In genomic region chr15:92051353-92052132, GRCm38 (mm10) we compare ENCODE assay signal across 9 mouse cellular contexts. TPM values are rescaled to one million over a fixed set of nuclear protein-coding genes. Genes with fewer than 3 reads are reported as not detected.
DNase-seq lines count a peak whose midpoint lies in the region; ATAC-seq and TF ChIP-seq lines count a peak whose summit lies in the region.
"Had no signal": no experiment of that assay in that cellular context is flagged by ENCODE, and none has a peak within 500 bp of the region (broad histone marks: within the 10 kb centered on the region; RNA-seq: fewer than 3 reads in every experiment).

No protein-coding gene starts in this region.

- peak overlapping the region; percentile 98 for H3K4me2 ChIP-seq in embryonic facial prominence, embryonic 11.5 days (ENCODE audit: low read depth, low read length)
- peak overlapping the region; percentile 72 for H3K4me2 ChIP-seq in hindbrain, postnatal 0 days (ENCODE audit: low read depth, low read length)

- peak; percentile 15 for DNase-seq in gastrocnemius, adult 2 months
- no peak for DNase-seq in gastrocnemius, postnatal 25 days
- DNase-seq in Muller cell, postnatal 12 days (ENCODE audit: inconsistent ontology term), result peak; percentile 74
- peak; percentile 13 for DNase-seq in embryonic facial prominence, embryonic 11.5 days (ENCODE audit: low spot score)
- peak; percentile 82 for DNase-seq in hindbrain, postnatal 0 days (ENCODE audit: low spot score)
- no peak for DNase-seq in limb, embryonic 10.5 days (ENCODE audit: low spot score)
- DNase-seq in retina, postnatal 1 day, result peak; percentile 72

- H3K27ac ChIP-seq in gastrocnemius, adult 2 months, result no peak overlapping the region
- H3K27ac ChIP-seq in embryonic facial prominence, embryonic 11.5 days (replicated peaks; ENCODE audit: low read depth, low read length), result no peak overlapping the region
- H3K27ac ChIP-seq in hindbrain, postnatal 0 days, result peak overlapping the region; percentile 90
- no peak overlapping the region for H3K27ac ChIP-seq in limb, embryonic 10.5 days

- H3K4me3 ChIP-seq in gastrocnemius, adult 2 months, result peak overlapping the region; percentile 58
- H3K4me3 ChIP-seq in embryonic facial prominence, embryonic 11.5 days (ENCODE audit: low read depth, low read length), result peak overlapping the region; percentile 53
- H3K4me3 ChIP-seq in hindbrain, postnatal 0 days (ENCODE audit: low read length), result peak overlapping the region; percentile 69
- H3K4me3 ChIP-seq in limb, embryonic 10.5 days, result peak overlapping the region; percentile 64

- H3K9ac ChIP-seq in embryonic facial prominence, embryonic 11.5 days (replicated peaks; ENCODE audit: low read length), result peak overlapping the region; percentile 37
- H3K9ac ChIP-seq in hindbrain, postnatal 0 days (replicated peaks; ENCODE audit: low read length), result peak overlapping the region; percentile 82

- intact Hi-C loops in gastrocnemius, adult 2 months (cut with DNase I), result no loop called here

- no peaks in the 10 kb centered on the region; the same call in 1 of the 2 replicates for H3K27me3 ChIP-seq in embryonic facial prominence, embryonic 11.5 days (ENCODE audit: control insufficient read depth, insufficient read depth, low read length)
- H3K27me3 ChIP-seq in hindbrain, postnatal 0 days (ENCODE audit: insufficient read depth, low read length), result no peaks in the 10 kb centered on the region
- H3K27me3 ChIP-seq in limb, embryonic 10.5 days (ENCODE audit: low read depth, poor library complexity, severe bottlenecking), result peaks cover 29% of the 10 kb centered on the region

- H3K36me3 ChIP-seq in embryonic facial prominence, embryonic 11.5 days (replicated peaks; ENCODE audit: control insufficient read depth, insufficient read depth, low read depth, low read length), result no peaks in the 10 kb centered on the region
- no peaks in the 10 kb centered on the region for H3K36me3 ChIP-seq in hindbrain, postnatal 0 days (ENCODE audit: insufficient read depth, low read length)
- no peaks in the 10 kb centered on the region for H3K36me3 ChIP-seq in limb, embryonic 10.5 days

- H3K9me3 ChIP-seq in embryonic facial prominence, embryonic 11.5 days (replicated peaks; ENCODE audit: control insufficient read depth, low read length), result no peaks in the 10 kb centered on the region
- no peaks in the 10 kb centered on the region for H3K9me3 ChIP-seq in hindbrain, postnatal 0 days (ENCODE audit: low read length)
- no peaks in the 10 kb centered on the region for H3K9me3 ChIP-seq in limb, embryonic 10.5 days (replicated peaks)

- under 1% methylated on average over 35 of the region's 35 CpGs for WGBS in embryonic facial prominence, embryonic 11.5 days
- under 1% methylated on average over 35 of the region's 35 CpGs for WGBS in hindbrain, postnatal 0 days
- whole genome bisulfite sequencing in limb, embryonic 10.5 days, result 1% methylated on average over 35 of the region's 35 CpGs

- no peak for TF ChIP-seq CTCF in gastrocnemius, adult 2 months (IDR thresholded peaks at IDR 0.05)
- no peak for TF ChIP-seq CTCF in hindbrain, postnatal 0 days (IDR thresholded peaks at IDR 0.05; ENCODE audit: low read depth)

- no peak; the same call in 1 of the 2 replicates for ATAC-seq in embryonic facial prominence, embryonic 11.5 days (replicated peaks; ENCODE audit: insufficient number of reproducible peaks, low FRiP score, low TSS enrichment, low read depth)
- ATAC-seq in hindbrain, postnatal 0 days, result peak; percentile 87
- no peak for ATAC-seq in erythroblast, adult 5-6 weeks (replicated peaks; ENCODE audit: low FRiP score, poor library complexity, severe bottlenecking)

- H3K4me1 ChIP-seq in embryonic facial prominence, embryonic 11.5 days (ENCODE audit: control insufficient read depth, insufficient read depth, low read length), result no peaks in the 10 kb centered on the region; the same call in 1 of the 2 replicates
- no peaks in the 10 kb centered on the region; the same call in 1 of the 2 replicates for H3K4me1 ChIP-seq in hindbrain, postnatal 0 days (ENCODE audit: insufficient read depth, low read length)
- peaks cover 16% of the 10 kb centered on the region for H3K4me1 ChIP-seq in limb, embryonic 10.5 days

RNA-seq across cellular contexts. Expression of gene Cntn1, which starts 0.6 kb away (rescaled TPM):
- total RNA-seq in gastrocnemius, adult 2 months (2021), result under 1 TPM; 0.11 to 0.23 TPM
- under 1 TPM; 0.29 to 0.36 TPM for total RNA-seq in gastrocnemius, postnatal 25 days (2021)
- polyA plus RNA-seq in embryonic facial prominence, embryonic 11.5 days (2014; fragmentation: Nextera tagmentation; extraction: Ambion mirVana), result 3.3 and 4.0 TPM in 2 replicates
- 284 TPM in 2 replicates for total RNA-seq in hindbrain, postnatal 0 days (2014; rRNA removed)
- polyA plus RNA-seq in hindbrain, postnatal 0 days (2015; fragmentation: Nextera tagmentation; extraction: Ambion mirVana), result 159 and 166 TPM in 2 replicates
- 0.20 and 0.21 TPM in 2 replicates for polyA plus RNA-seq in limb, embryonic 10.5 days (2016; fragmentation: Nextera tagmentation; extraction: Ambion mirVana)
- total RNA-seq in erythroblast, adult 5-6 weeks (2015; ENCODE audit: low replicate concordance), result not detected in 2 replicates
- not detected in 2 replicates for total RNA-seq in erythroblast, adult 5-6 weeks (2017; ENCODE audit: low replicate concordance)
- polyA plus RNA-seq: C2C12 had no signal

Comparison
In these comparisons a context has a peak if more than half of its experiments do, and no peak if none do; other contexts are left out.
1. DNase-seq: peak in gastrocnemius, adult 2 months (single experiment), Muller cell, postnatal 12 days (single experiment), embryonic facial prominence, embryonic 11.5 days (single experiment), hindbrain, postnatal 0 days (single experiment) and retina, postnatal 1 day (single experiment); none in gastrocnemius, postnatal 25 days (single experiment) and limb, embryonic 10.5 days (single experiment).
2. RNA of gene Cntn1, which starts 0.6 kb away (total RNA-seq): 284 TPM in hindbrain, postnatal 0 days; 0.29 to 0.36 TPM in gastrocnemius, postnatal 25 days, 0.11 to 0.23 TPM in gastrocnemius, adult 2 months and not detected in erythroblast, adult 5-6 weeks; every median in the first group is over 100 times any median in the second.
3. Peak in every context shown above with its lines, with median percentiles within 50 percentile points of each other: H3K4me3 ChIP-seq.